Mouse (Mus musculus) liver, embryonic 11.5 days (tissue): ENCODE data around the gene Prrg2. TPM values are rescaled to one million over a fixed set of nuclear protein-coding genes. Genes with fewer than 3 reads are reported as not detected.

Experiments used
- ATAC-seq: fragments of 200-750 bp; cut with Nextera tagmentation; replicated peaks from 2 replicates; pipeline ENCODE4 v1.8.0; 2017; ENCODE audit warnings: moderate number of reproducible peaks, mild to moderate bottlenecking, moderate TSS enrichment, moderate library complexity; ENCODE audit not compliant: low FRiP score
- DNase-seq: peaks from one replicate; pipeline ENCODE4 v3.0.0-alpha.2; 2017; ENCODE audit warnings: low spot score
- H3K27ac ChIP-seq: fragments of 300-500 bp; sonication (generic); 2 replicates; pipeline ENCODE4 v1.5.1; 2014; ENCODE audit warnings: mild to moderate bottlenecking, low read depth, low read length, control low read depth
- H3K27me3 ChIP-seq: fragments of 300-500 bp; sonication (generic); replicated peaks from 2 replicates; pipeline ENCODE4 v1.6.1; 2014; ENCODE audit warnings: low read length, mixed read lengths; ENCODE audit not compliant: control insufficient read depth, insufficient read depth
- H3K36me3 ChIP-seq: fragments of 300-500 bp; sonication (generic); 2 replicates; pipeline ENCODE4 v1.6.1; 2014; ENCODE audit warnings: mild to moderate bottlenecking, low read length, moderate library complexity, mixed read lengths; ENCODE audit not compliant: control insufficient read depth, insufficient read depth
- H3K4me1 ChIP-seq: fragments of 300-500 bp; sonication (generic); replicated peaks from 2 replicates; pipeline ENCODE4 v1.6.1; 2014; ENCODE audit warnings: low read length, mixed read lengths; ENCODE audit not compliant: control insufficient read depth, insufficient read depth
- H3K4me2 ChIP-seq: fragments of 300-500 bp; sonication (generic); 2 replicates; pipeline ENCODE4 v1.6.1; 2014; ENCODE audit warnings: mild to moderate bottlenecking, control low read depth, moderate library complexity
- H3K4me3 ChIP-seq: fragments of 300-500 bp; sonication (generic); 2 replicates; pipeline ENCODE4 v1.5.1; 2014; ENCODE audit warnings: low read depth, low read length, control low read depth
- H3K9ac ChIP-seq: fragments of 300-500 bp; sonication (generic); 2 replicates; pipeline ENCODE4 v1.6.1; 2014; ENCODE audit warnings: low read depth, low read length, control low read depth
- H3K9me3 ChIP-seq: fragments of 300-500 bp; sonication (generic); 2 replicates; pipeline ENCODE4 v1.6.1; 2016; ENCODE audit warnings: low read length, inconsistent platforms, mixed read lengths; ENCODE audit not compliant: control insufficient read depth
- WGBS: fragments of 180-500 bp; shearing (Covaris S2); extraction: QIAGEN DNeasy Blood & Tissue Kit; methylation state at CpG from one replicate; pipeline ENCODE4 v1.1.7; 2014; 5-methylcytosine and 5-hydroxymethylcytosine counted together
- polyA plus RNA-seq: library from polyadenylated mRNA; unstranded; fragments of >200 nt; fragmentation: Nextera tagmentation; extraction: Ambion mirVana; gene quantifications from 2 replicates; pipeline ENCODE4 v1.2.1, GENCODE M21; 2014

The Prrg2 gene
- polyA plus RNA-seq, 1 experiment from 2014 or later: 12.4 TPM

GRCm38 (mm10) chr7:45093516-45093905 lies 31.0 kb upstream of the Prrg2 start:
- peak overlapping the region; percentile 70 for H3K4me2 ChIP-seq
- 24% methylated on average over 18 of the region's 18 CpGs for WGBS

GRCm38 (mm10) chr7:45092828-45093515 lies 30.5 kb upstream of the Prrg2 start:
- Histone ChIP-seq H3K27ac (peak overlapping the region; percentile 63), H3K9ac (0 out of 2 replicates have a peak overlapping the region, but pooled peaks have one; percentile 37), H3K4me3 (peak overlapping the region; percentile 14), H3K27me3 (no peaks in the 10 kb centered on the region), H3K4me1 (peaks cover 23% of the 10 kb centered on the region), H3K4me2 (peak overlapping the region; percentile 70), H3K9me3 (no peaks in the 10 kb centered on the region), H3K36me3 (no peaks in the 10 kb centered on the region; the same call in 1 of the 2 replicates)
- 34% methylated on average over 12 of the region's 12 CpGs for WGBS
- DNase-seq: no peak
- ATAC-seq: no peak

More at GRCm38 (mm10) chr7:45093516-45093905, 31.0 kb upstream of the Prrg2 start:
- Histone ChIP-seq H3K36me3 (no peaks in the 10 kb centered on the region), H3K27me3 (no peaks in the 10 kb centered on the region), H3K4me3 (0 out of 2 replicates have a peak overlapping the region, but pooled peaks have one; percentile 14), H3K9ac (0 out of 2 replicates have a peak overlapping the region, but pooled peaks have one; percentile 37), H3K27ac (peak overlapping the region; percentile 63; the same call in 1 of the 2 replicates), H3K4me1 (peaks cover 23% of the 10 kb centered on the region), H3K9me3 (no peaks in the 10 kb centered on the region)
- DNase-seq (peak; percentile 52), ATAC-seq (no peak)

GRCm38 (mm10) chr7:45092048-45092447 lies 29.6 kb upstream of the Prrg2 start, which contains the start of gene Rcn3:
Gene Rcn3, minus strand, starts transcription at chr7:45092221.
- ATAC-seq: peak; percentile 87
- peaks cover 23% of the 10 kb centered on the region for H3K4me1 ChIP-seq

GRCm38 (mm10) chr7:45091001-45091990 lies 28.8 kb upstream of the Prrg2 start:
- Histone ChIP-seq H3K9me3 (no peaks in the 10 kb centered on the region), H3K27ac (peak overlapping the region; percentile 71), H3K4me2 (peak overlapping the region; percentile 70), H3K9ac (peak overlapping the region; percentile 66), H3K4me3 (peak overlapping the region; percentile 61), H3K27me3 (no peaks in the 10 kb centered on the region), H3K4me1 (peaks cover 23% of the 10 kb centered on the region), H3K36me3 (peaks cover 13% of the 10 kb centered on the region)
- DNase-seq (peak; percentile 62), ATAC-seq (peak; percentile 71)
- WGBS: 13% methylated on average over 35 of the region's 35 CpGs

More at GRCm38 (mm10) chr7:45092048-45092447, 29.6 kb upstream of the Prrg2 start, which contains the start of gene Rcn3:
- H3K4me2 ChIP-seq: peak within 1 kb of the TSS; percentile 70
- peaks cover 6% of the 10 kb centered on the region; the same call in 1 of the 2 replicates for H3K36me3 ChIP-seq
- no peaks in the 10 kb centered on the region for H3K9me3 ChIP-seq
- H3K27ac ChIP-seq: peak within 1 kb of the TSS; percentile 71
- DNase-seq: peak; percentile 91
- peak within 1 kb of the TSS; percentile 66 for H3K9ac ChIP-seq
- H3K4me3 ChIP-seq: peak within 1 kb of the TSS; percentile 61
- WGBS: under 1% methylated on average over 16 of the region's 16 CpGs
- no peaks in the 10 kb centered on the region for H3K27me3 ChIP-seq

GRCm38 (mm10) chr7:45090251-45090977 lies 27.9 kb upstream of the Prrg2 start:
- H3K4me3 ChIP-seq: peak overlapping the region; percentile 61
- DNase-seq (no peak), ATAC-seq (peak; percentile 21; the same call in 1 of the 2 replicates)
- H3K4me1 ChIP-seq: peaks cover 23% of the 10 kb centered on the region
- no peaks in the 10 kb centered on the region for H3K9me3 ChIP-seq
- peak overlapping the region; percentile 66; the same call in 1 of the 2 replicates for H3K9ac ChIP-seq
- WGBS: 58% methylated on average over 13 of the region's 13 CpGs
- H3K27me3 ChIP-seq: no peaks in the 10 kb centered on the region
- H3K36me3 ChIP-seq: peaks cover 17% of the 10 kb centered on the region
- H3K4me2 ChIP-seq: peak overlapping the region; percentile 70
- H3K27ac ChIP-seq: peak overlapping the region; percentile 71

GRCm38 (mm10) chr7:45088597-45088996 lies 26.1 kb upstream of the Prrg2 start:
- DNase-seq (no peak), ATAC-seq (no peak)
- WGBS: 91% methylated on average over 17 of the region's 17 CpGs
- no peaks in the 10 kb centered on the region for H3K27me3 ChIP-seq
- no peak overlapping the region for H3K27ac ChIP-seq
- no peak overlapping the region for H3K4me2 ChIP-seq
- H3K9me3 ChIP-seq: no peaks in the 10 kb centered on the region
- peaks cover 20% of the 10 kb centered on the region for H3K36me3 ChIP-seq
- no peak overlapping the region for H3K9ac ChIP-seq
- peaks cover 23% of the 10 kb centered on the region for H3K4me1 ChIP-seq
- H3K4me3 ChIP-seq: no peak overlapping the region

GRCm38 (mm10) chr7:45086084-45086483 lies 23.6 kb upstream of the Prrg2 start:
- DNase-seq (no peak), ATAC-seq (no peak)
- no peaks in the 10 kb centered on the region for H3K9me3 ChIP-seq
- peaks cover 20% of the 10 kb centered on the region for H3K36me3 ChIP-seq
- H3K4me1 ChIP-seq: peaks cover 20% of the 10 kb centered on the region
- no peak overlapping the region for H3K4me3 ChIP-seq
- WGBS: 75% methylated on average over 4 of the region's 4 CpGs
- H3K27ac ChIP-seq: no peak overlapping the region
- H3K27me3 ChIP-seq: no peaks in the 10 kb centered on the region
- no peak overlapping the region for H3K9ac ChIP-seq
- no peak overlapping the region for H3K4me2 ChIP-seq
